Mouse (Mus musculus): ENCODE data around the gene Arhgef9. TPM values are rescaled to one million over a fixed set of nuclear protein-coding genes. Genes with fewer than 3 reads are reported as not detected.

The Arhgef9 gene
- polyA plus RNA-seq, 1 experiment from 2014 or later, result 1.7 TPM

Other genes starting within 250 kb of the Arhgef9 start
- gene Spin4, start 170.2 kb downstream of the Arhgef9 start, polyA plus RNA-seq (2015; fragmentation: Nextera tagmentation; extraction: Ambion mirVana), result 0.70 and 0.98 TPM in 2 replicates
- gene Amer1, start 248.0 kb upstream of the Arhgef9 start, polyA plus RNA-seq (2015; fragmentation: Nextera tagmentation; extraction: Ambion mirVana), result 1.6 and 1.7 TPM in 2 replicates